Mouse (Mus musculus) Muller cell, postnatal 12 days (primary cell): ENCODE data around the gene Zfp326.

Experiments used
- DNase-seq: peaks from one replicate; pipeline ENCODE4 v3.0.0-alpha.2; 2015; ENCODE audit errors: inconsistent ontology term

Zfp326 gene

DNA sequence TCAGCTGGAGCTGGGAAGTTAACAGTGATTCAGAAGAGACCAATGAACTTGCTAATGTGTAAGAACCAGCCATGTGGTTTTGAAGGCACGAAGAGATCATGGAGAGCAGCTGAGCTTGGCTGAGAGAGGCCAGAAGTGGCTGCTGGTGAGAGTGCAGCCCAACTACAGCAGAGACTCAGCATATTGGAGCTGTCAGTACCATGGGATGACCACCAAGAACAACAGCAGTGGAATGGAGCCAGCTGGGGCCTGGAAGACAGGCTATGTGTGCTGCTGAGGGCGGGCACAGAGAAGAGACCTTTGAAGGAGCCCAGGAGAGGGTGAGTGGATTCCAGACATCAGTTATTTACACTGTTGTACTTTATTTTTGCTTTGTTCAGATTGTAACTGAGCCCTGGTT lies 65.6 kb downstream of the Zfp326 start:
- no peak for DNase-seq
